Mouse (Mus musculus) testis, adult 2 months (tissue): ENCODE measurements around the gene Gigyf1.

Source experiments
- CTCF ChIP-seq: fragments of 200-500 bp; IDR thresholded peaks from 2 replicates; pipeline ENCODE4 v1.5.1; 2012; ENCODE audit warnings: low read depth, mild to moderate bottlenecking, inconsistent platforms, low read length, moderate library complexity; ENCODE audit not compliant: control insufficient read depth, insufficient read depth, insufficient replicate concordance
- POLR2A ChIP-seq: fragments of 200-500 bp; IDR thresholded peaks from 2 replicates; pipeline ENCODE4 v1.6.1; 2012; ENCODE audit warnings: low read depth, mild to moderate bottlenecking, inconsistent platforms, low read length, moderate library complexity; ENCODE audit not compliant: control insufficient read depth

DNA sequence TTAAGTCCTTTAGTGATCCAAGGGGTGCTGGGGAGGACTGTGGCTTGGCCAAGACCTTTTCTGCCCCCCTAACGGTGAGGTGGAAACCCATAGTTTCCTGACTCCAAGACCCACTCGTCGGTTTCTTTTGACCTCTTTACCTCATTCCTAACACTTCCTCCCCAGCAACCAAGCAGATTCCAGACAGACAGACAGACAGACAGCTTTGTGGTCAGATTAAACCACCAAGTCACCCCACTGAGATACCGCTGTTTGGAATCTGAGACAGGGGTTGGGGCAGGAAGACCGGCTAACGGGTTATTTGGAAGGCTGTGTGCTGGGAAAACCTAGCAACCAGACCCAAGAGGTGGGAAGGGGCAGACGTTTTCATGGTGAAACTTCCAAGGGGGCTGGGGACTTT lies 51.8 kb downstream of the Gigyf1 start:
- TF ChIP-seq CTCF: no peak
- no peak for TF ChIP-seq POLR2A
